Mouse (Mus musculus) megakaryocyte, embryonic 14.5 days (primary cell): ENCODE data around the gene Frrs1. TPM values are rescaled to one million over a fixed set of nuclear protein-coding genes. Genes with fewer than 3 reads are reported as not detected.

Source experiments
- H3K27me3 ChIP-seq: replicated peaks from 2 replicates; pipeline ENCODE3; 2012; ENCODE audit warnings: inconsistent platforms
- H3K36me3 ChIP-seq: replicated peaks from 2 replicates; pipeline ENCODE3; 2012; ENCODE audit warnings: low read length, inconsistent platforms, mixed read lengths
- H3K4me1 ChIP-seq: 2 replicates; pipeline ENCODE4 v1.6.1; 2012; ENCODE audit warnings: inconsistent platforms
- H3K4me3 ChIP-seq: replicated peaks from 2 replicates; pipeline ENCODE3; 2012; ENCODE audit warnings: moderate library complexity, mild to moderate bottlenecking, inconsistent platforms
- H3K9me3 ChIP-seq: 2 replicates; pipeline ENCODE4 v1.6.1; 2012; ENCODE audit warnings: inconsistent platforms
- FLI1 ChIP-seq: IDR thresholded peaks from 2 replicates; pipeline ENCODE4 v1.6.1; 2012; ENCODE audit warnings: low read length, inconsistent platforms, mixed read lengths
- GATA1 ChIP-seq: IDR thresholded peaks from 3 replicates; pipeline ENCODE4 v1.6.1; 2012; ENCODE audit warnings: mixed read lengths, low read length, inconsistent platforms, borderline replicate concordance
- polyA plus RNA-seq: library from polyadenylated mRNA; stranded (reverse); fragments of >175 nt; gene quantifications from 2 replicates; pipeline ENCODE4 v1.2.3, GENCODE M21; 2012; ENCODE audit warnings: low replicate concordance; ENCODE audit not compliant: insufficient read depth

Frrs1 gene
- polyA plus RNA-seq, 1 experiment = 13.7 TPM

DNA sequence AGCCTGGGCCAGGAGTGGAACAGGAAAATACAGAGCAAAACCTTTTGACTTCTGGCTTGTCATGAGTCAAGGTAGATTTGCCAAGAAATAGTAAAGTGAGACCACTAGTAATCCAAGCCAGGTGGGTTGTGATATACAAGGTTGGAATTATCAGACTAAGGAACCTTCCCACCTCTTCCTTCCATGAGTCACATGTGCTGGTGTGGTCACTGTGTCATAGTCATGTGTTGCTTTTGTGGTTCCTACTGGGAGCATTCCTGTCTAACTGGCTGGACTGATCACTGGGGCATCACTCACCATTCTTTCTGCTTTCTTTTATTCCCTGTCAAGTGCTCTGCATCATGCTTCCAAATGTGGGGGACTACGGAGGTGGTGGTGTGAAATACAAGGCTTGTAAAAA, 11.2 kb upstream of the Frrs1 start:
- TF ChIP-seq GATA1 (no peak), FLI1 (no peak)
- peaks cover 4% of the 10 kb centered on the region for H3K9me3 ChIP-seq

DNA sequence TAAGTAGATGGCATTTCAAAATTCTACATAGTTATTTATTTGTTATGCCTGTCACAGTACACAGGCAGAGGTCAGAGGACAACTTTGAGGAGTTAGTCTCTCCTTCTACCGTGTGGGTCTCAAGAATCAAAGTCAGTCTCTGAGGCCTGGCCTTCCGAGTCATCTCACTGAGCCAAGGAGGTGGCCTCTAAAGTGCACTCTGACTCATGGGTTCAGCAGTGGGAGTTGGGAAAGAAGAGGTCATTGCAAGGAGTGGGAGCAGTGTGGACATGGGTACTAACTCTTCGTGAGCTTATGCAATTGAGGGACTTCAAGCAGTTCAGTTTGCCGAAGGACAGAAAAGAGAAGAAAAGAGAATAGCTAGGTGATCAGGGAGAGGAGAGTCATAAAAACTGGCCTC, 10.3 kb upstream of the Frrs1 start:
- Histone ChIP-seq H3K36me3 (no peaks in the 10 kb centered on the region), H3K4me3 (no peak overlapping the region), H3K27me3 (no peaks in the 10 kb centered on the region), H3K9me3 (peaks cover 4% of the 10 kb centered on the region), H3K4me1 (peaks cover 42% of the 10 kb centered on the region)
- TF ChIP-seq GATA1 = no peak
- TF ChIP-seq FLI1 = no peak

More for the DNA sequence above, 11.2 kb upstream of the Frrs1 start:
- peaks cover 42% of the 10 kb centered on the region for H3K4me1 ChIP-seq
- H3K4me3 ChIP-seq = no peak overlapping the region
- H3K36me3 ChIP-seq = no peaks in the 10 kb centered on the region
- no peaks in the 10 kb centered on the region for H3K27me3 ChIP-seq

DNA sequence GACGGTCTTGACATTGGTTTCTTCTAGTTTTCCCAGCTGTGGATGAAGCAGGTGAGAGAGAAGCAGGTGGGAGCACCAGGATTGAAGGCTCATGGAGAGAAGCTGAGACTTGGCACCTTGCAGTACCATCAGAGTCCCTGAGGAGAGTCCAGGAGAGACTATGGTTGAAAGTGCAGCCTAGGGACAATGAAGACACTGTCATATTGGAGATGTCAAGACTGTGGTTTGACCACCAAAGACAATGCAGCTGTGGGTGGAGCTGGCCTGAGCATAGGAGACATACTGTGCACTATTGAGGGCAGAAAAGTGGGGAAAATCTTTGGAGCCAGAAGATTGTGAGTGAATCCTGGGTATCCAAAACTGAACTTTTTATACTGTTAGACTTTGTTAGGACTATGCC, 8.9 kb upstream of the Frrs1 start:
- no peak for TF ChIP-seq GATA1
- no peak for TF ChIP-seq FLI1

DNA sequence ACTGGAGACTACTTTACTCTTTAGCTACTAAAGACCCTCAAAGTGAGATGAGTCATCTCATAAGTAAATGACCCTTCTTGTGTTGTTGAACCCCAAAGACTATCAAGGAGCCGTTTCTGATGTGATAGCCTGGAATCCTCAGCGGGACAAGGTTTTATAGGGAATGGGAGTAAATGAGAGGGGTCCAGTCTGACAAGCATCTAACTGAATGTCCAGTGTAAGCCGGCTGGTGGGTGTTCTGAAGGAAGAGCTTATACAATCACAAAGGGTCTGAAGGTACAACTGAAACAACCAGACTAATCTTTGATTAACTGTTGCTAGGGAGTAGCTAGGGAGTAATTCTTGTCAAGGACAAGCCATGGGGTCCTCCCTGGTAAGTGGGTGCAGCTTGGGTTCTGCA, 6.8 kb upstream of the Frrs1 start:
- Histone ChIP-seq H3K27me3 (no peaks in the 10 kb centered on the region), H3K4me1 (peaks cover 26% of the 10 kb centered on the region), H3K9me3 (peaks cover 4% of the 10 kb centered on the region), H3K36me3 (no peaks in the 10 kb centered on the region), H3K4me3 (no peak overlapping the region)
- TF ChIP-seq GATA1 (no peak), FLI1 (no peak)

More for the DNA sequence above, 8.9 kb upstream of the Frrs1 start:
- Histone ChIP-seq H3K4me1 (peaks cover 39% of the 10 kb centered on the region), H3K9me3 (peaks cover 4% of the 10 kb centered on the region), H3K4me3 (no peak overlapping the region), H3K27me3 (no peaks in the 10 kb centered on the region), H3K36me3 (no peaks in the 10 kb centered on the region)

DNA sequence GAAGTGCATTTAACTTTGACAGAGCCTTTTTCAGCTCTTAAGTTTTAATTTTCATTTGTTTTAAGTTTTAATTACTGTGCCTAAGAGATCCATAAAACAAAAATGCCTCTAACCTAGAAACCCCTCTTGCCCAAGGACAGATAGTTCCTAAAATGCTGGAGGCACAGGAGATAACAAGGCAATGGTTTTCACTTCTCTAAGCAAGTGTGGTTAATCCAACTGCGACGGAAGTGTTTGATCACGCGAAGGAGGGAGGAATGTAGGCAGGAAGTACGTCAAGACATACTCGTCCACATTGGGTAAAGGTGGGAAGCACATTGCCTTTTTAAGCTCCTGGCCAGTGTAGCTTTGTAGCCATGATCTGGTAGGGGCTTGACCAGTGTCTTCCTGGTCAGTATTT, 1.7 kb upstream of the Frrs1 start:
- TF ChIP-seq FLI1 (no peak), GATA1 (no peak)
- peak overlapping the region; percentile 39 for H3K4me3 ChIP-seq
- H3K27me3 ChIP-seq = no peaks in the 10 kb centered on the region
- no peaks in the 10 kb centered on the region for H3K9me3 ChIP-seq
- peaks cover 41% of the 10 kb centered on the region for H3K4me1 ChIP-seq
- no peaks in the 10 kb centered on the region for H3K36me3 ChIP-seq

DNA sequence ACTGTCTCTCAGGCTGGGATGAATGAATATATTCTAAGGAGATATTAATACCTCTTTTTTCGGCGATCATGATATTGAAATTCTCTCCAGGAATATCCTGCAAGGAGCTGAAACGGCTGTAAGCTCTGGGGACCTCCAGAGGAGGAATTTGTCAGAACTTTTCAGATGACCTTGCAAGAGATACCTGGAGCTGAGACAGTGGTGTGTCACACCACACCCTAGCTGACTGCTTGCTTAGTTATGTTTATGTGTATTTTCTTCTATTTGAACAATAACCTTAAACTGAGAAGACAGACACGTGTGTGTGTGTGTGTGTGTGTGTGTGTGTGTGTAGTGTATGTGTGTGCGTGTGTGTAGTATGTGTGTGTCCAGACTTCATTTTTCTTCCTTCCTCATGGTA, 488 bp downstream of the Frrs1 start:
- Histone ChIP-seq H3K4me1 (peaks cover 58% of the 10 kb centered on the region), H3K9me3 (no peaks in the 10 kb centered on the region), H3K27me3 (no peaks in the 10 kb centered on the region), H3K4me3 (peak overlapping the region; percentile 70), H3K36me3 (no peaks in the 10 kb centered on the region)
- no peak for TF ChIP-seq GATA1
- no peak for TF ChIP-seq FLI1

DNA sequence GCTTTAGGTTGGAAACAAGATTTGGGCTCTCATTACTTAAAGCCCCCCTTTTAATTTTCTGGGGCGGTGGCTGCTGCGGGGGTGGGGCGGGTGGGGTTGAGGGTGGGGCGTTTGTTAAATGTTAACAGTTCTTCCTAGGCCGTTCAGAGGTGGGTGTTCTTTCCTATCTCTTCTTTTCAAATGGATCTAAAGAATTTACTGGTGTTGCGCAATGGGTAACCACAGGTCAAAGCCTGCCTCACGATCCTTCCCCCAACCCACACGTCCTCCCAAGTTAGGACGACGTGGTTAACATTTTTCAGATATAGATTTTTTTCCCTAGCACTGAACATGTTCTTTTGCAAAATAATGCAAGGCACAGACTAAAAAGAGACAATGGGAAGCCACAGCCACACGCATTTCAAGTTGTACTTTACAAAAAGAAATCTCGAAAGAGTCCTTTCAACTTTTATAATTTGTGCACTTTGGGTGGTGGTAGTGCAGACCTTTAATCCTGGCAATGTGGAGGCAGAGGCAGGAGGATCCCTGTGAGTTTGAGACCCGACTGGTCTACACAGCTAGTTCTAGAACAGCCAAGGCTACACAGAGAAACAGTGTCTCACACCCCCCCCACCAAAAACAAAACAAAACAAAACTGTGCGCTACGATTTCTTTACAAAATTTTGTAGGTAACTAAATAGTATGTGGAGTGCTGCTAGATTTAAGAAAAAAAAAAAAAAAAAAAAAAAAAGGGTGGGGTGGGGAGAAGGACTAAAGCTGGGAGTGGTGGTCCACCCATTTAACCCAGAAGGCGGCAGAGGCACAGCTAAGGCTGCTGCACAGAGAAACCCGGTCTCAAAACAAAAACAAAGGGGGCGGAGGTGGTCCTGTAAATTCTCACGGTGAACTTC, 1.3 kb downstream of the Frrs1 start:
- H3K9me3 ChIP-seq = no peaks in the 10 kb centered on the region
- no peaks in the 10 kb centered on the region for H3K27me3 ChIP-seq
- H3K4me3 ChIP-seq = peak overlapping the region; percentile 98
- H3K4me1 ChIP-seq = peaks cover 60% of the 10 kb centered on the region
- no peak for TF ChIP-seq FLI1
- no peak for TF ChIP-seq GATA1
- H3K36me3 ChIP-seq = no peaks in the 10 kb centered on the region

DNA sequence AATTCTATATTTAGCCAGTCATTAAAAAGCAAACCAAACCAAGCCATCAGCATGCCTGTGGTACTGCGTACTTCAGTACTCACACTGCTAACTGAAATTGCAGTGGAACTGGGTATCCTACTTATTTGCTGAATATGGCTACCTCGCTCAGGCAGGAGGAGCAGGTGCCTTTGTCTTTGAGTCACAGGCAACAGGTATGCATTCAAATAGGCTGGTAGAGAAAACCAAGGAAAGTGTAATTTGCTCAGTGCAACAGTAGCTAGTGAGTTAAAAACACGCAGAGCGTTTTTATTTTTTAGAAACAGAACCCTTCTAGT, 1.9 kb downstream of the Frrs1 start:
- H3K36me3 ChIP-seq = peaks cover 4% of the 10 kb centered on the region
- no peaks in the 10 kb centered on the region for H3K27me3 ChIP-seq
- peak overlapping the region; percentile 98 for H3K4me3 ChIP-seq
- TF ChIP-seq GATA1 (no peak), FLI1 (no peak)
- H3K4me1 ChIP-seq = peaks cover 66% of the 10 kb centered on the region
- no peaks in the 10 kb centered on the region for H3K9me3 ChIP-seq

DNA sequence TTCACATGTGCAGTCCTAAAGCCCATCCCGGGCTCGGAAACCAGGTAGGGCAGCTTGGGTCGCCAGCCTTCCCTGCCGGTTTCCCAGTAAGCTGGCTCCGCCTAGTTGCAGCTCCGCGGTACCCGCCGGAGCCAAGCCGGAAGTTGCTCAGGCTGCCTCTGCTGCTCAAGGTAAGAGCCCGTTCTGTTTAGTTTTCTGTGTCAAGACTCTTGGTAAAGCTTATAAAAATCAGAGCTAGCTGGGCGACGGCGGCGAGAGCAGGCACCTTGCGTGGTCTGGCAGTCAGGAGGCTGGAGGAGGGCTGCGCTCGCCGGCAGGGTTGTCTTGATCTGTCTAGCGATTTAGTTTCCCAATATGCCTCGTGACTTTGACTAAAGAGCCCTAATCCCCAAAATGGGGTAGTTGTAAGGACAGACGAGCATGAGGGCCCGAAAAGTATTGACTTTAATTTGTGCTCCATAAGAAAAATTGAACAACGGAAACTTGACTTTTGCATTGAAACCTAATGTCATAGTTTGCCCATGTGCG, 2.3 kb downstream of the Frrs1 start:
- H3K36me3 ChIP-seq = peaks cover 6% of the 10 kb centered on the region
- H3K4me1 ChIP-seq = peaks cover 69% of the 10 kb centered on the region
- no peaks in the 10 kb centered on the region for H3K9me3 ChIP-seq
- H3K27me3 ChIP-seq = no peaks in the 10 kb centered on the region
- no peak for TF ChIP-seq FLI1
- no peak for TF ChIP-seq GATA1
- peak overlapping the region; percentile 98 for H3K4me3 ChIP-seq

DNA sequence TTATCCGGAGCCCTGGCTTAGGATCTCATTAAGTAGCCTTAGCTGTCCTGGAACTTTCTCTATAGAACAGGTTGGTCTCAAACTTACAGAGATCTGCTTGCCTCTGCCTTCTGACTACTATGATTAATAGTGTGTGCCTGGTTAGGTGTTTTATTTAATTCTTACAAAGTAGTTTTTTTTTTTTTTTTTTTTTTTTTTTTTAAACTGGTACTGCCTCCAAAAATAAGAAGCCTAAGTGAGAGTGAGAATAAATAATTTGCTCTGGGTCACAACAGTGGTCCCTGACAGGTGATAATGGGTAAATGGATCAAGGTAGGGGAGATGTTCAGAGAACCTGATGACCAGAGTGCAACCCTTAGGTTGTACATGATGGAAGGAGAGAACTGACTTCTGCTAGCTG, 3.4 kb downstream of the Frrs1 start:
- TF ChIP-seq GATA1 (no peak), FLI1 (no peak)
- no peaks in the 10 kb centered on the region for H3K27me3 ChIP-seq
- no peaks in the 10 kb centered on the region for H3K9me3 ChIP-seq
- peaks cover 16% of the 10 kb centered on the region for H3K36me3 ChIP-seq
- peaks cover 77% of the 10 kb centered on the region for H3K4me1 ChIP-seq
- H3K4me3 ChIP-seq = peak overlapping the region; percentile 98

DNA sequence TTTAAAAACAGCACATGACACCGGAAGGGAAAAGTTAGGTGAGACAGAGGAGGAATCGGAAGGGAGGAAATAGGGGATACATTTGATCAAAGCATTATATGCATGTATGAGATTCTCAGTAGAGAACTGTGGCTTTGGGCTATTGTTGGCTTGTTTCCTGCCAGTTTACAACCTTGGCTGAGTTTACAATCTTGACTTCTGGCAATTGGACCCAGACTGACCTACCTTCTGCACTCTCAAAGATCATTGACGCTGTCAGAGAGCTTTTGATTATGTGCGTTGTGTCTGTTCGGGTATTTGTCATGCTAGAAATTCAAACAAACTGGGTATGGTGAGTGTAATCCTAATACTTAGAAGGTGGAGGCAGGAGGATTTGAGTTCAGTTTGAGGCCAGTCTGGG, 5.2 kb downstream of the Frrs1 start:
- TF ChIP-seq FLI1 (no peak), GATA1 (no peak)
- Histone ChIP-seq H3K36me3 (peaks cover 27% of the 10 kb centered on the region), H3K4me3 (peak overlapping the region; percentile 83), H3K4me1 (peaks cover 69% of the 10 kb centered on the region), H3K9me3 (no peaks in the 10 kb centered on the region), H3K27me3 (no peaks in the 10 kb centered on the region)
